Mouse (Mus musculus) urinary bladder, postnatal 36 days (tissue): Measurements from ENCODE around the gene Gm45021.

Source experiments
- DNase-seq, 2 experiments: peaks; one replicate each; pipeline ENCODE4 v3.0.0; 2022; ENCODE audit warnings: low spot score in 2 of 2, mixed read lengths in 1 of 2

The Gm45021 gene

GRCm38 (mm10) chr6:48589194-48589750 lies at the start of gene Gm45021:
Gene Gm45021, plus strand, starts transcription at chr6:48589610.
- DNase-seq, result no peak

- DNase-seq, result no peak
These were observed 49.5 kb upstream of the Gm45021 start for GRCm38 (mm10) chr6:48539860-48540259.

- no peak for DNase-seq
These were observed 48.7 kb upstream of the Gm45021 start for GRCm38 (mm10) chr6:48540721-48541120.

GRCm38 (mm10) chr6:48541560-48542450 lies 47.6 kb upstream of the Gm45021 start:
- DNase-seq, result peak in 1 of 2 experiments; percentile 71

- no peak for DNase-seq
These were observed 46.8 kb upstream of the Gm45021 start for GRCm38 (mm10) chr6:48542631-48543030.

- DNase-seq, result no peak
These were observed 44.2 kb upstream of the Gm45021 start for GRCm38 (mm10) chr6:48545251-48545650.

- no peak for DNase-seq
These were observed 43.1 kb upstream of the Gm45021 start for GRCm38 (mm10) chr6:48546271-48546670.

- DNase-seq, result peak in 1 of 2 experiments; percentile 42
These were observed 42.6 kb upstream of the Gm45021 start for GRCm38 (mm10) chr6:48546858-48547257.

- no peak for DNase-seq
These were observed 41.1 kb upstream of the Gm45021 start for GRCm38 (mm10) chr6:48548314-48548713.

- DNase-seq, result no peak
These were observed 36.5 kb upstream of the Gm45021 start for GRCm38 (mm10) chr6:48552918-48553317.

- no peak for DNase-seq
These were observed 35.6 kb upstream of the Gm45021 start for GRCm38 (mm10) chr6:48553819-48554218.

- DNase-seq, result peak; percentile 95 to 99
These were observed 34.9 kb upstream of the Gm45021 start, which contains the start of gene Lrrc61 for GRCm38 (mm10) chr6:48554280-48555103. Gene Lrrc61, plus strand, starts transcription at chr6:48554796.

- DNase-seq, result peak in 1 of 2 experiments; percentile 51
These were observed 34.1 kb upstream of the Gm45021 start for GRCm38 (mm10) chr6:48555104-48555890.

GRCm38 (mm10) chr6:48555956-48556355 lies 33.5 kb upstream of the Gm45021 start:
- DNase-seq, result no peak

- no peak for DNase-seq
These were observed 23.6 kb upstream of the Gm45021 start for GRCm38 (mm10) chr6:48565693-48566310.

GRCm38 (mm10) chr6:48566312-48566711 lies 23.1 kb upstream of the Gm45021 start:
- peak in 1 of 2 experiments; percentile 52 for DNase-seq

GRCm38 (mm10) chr6:48568036-48568984 lies 21.1 kb upstream of the Gm45021 start:
- DNase-seq, result peak; percentile 26 to 52

GRCm38 (mm10) chr6:48569065-48569807 lies 20.2 kb upstream of the Gm45021 start:
- no peak for DNase-seq

- DNase-seq, result no peak
These were observed 17.4 kb upstream of the Gm45021 start for GRCm38 (mm10) chr6:48572014-48572413.
